Mouse (Mus musculus) layer of hippocampus, adult 18-20 months (tissue): ENCODE data around the gene Gm11034. TPM values are rescaled to one million over a fixed set of nuclear protein-coding genes. Genes with fewer than 3 reads are reported as not detected.
A peak's percentile ranks its signal among the peaks of the same experiment; 100 is the strongest.

ENCODE experiments used
- DNase-seq, 2 experiments: peaks; one replicate each; pipeline ENCODE4 v3.0.0; 2022; ENCODE audit warnings: low spot score in 2 of 2
- total RNA-seq, 2 experiments: library from RNA; stranded (reverse); gene quantifications; 2 replicates each; pipeline ENCODE4 v1.2.3; 2021

Gm11034 gene
- total RNA-seq, 2 experiments from 2014 or later, result not detected

GRCm38 (mm10) chr8:72211846-72212245 lies 1.6 kb downstream of the Gm11034 start:
- DNase-seq, result no peak

DNA sequence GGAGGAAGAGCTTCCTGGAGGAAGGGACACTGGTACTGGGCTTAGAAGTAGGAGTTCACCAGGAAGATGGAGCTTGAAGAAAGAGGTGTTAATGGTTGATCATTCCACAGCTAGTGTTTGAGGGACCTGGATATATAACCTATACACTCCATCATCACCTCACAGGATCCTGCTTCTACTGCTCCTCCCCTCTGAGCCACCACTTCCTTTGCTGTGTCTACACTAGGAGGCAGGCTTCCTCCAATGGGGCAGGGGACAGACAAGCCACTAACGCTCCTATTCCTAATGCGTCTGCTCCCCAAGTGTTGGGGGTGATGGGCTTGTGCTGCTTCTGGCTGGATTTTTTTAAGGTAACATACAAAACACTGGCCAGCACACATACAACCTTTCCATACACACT lies 2.7 kb downstream of the Gm11034 start:
- DNase-seq, result no peak

- no peak for DNase-seq
Observed at GRCm38 (mm10) chr8:72210222-72210621, 3.2 kb downstream of the Gm11034 start.

DNA sequence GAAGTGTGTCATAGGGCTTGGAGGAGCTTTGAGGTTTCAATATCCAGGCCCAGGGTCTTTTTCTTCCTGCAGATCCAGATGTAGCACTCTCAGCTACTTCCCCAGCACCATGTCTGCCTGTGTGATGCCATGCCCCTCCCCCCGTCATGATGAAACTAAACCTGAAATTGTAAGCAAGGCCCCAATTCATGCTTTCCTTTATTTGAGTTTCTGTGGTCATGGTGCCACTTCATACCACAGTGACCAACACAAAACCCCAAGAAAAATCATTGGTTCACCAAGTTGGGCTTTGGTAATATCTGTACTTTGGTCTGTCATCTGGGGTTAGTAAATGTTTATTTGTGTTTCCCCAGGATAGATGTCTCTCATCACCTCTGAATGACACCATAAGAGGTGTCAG lies 4.9 kb downstream of the Gm11034 start:
- DNase-seq, result no peak

- no peak for DNase-seq
Observed at GRCm38 (mm10) chr8:72197997-72198396, 15.4 kb downstream of the Gm11034 start.

DNA sequence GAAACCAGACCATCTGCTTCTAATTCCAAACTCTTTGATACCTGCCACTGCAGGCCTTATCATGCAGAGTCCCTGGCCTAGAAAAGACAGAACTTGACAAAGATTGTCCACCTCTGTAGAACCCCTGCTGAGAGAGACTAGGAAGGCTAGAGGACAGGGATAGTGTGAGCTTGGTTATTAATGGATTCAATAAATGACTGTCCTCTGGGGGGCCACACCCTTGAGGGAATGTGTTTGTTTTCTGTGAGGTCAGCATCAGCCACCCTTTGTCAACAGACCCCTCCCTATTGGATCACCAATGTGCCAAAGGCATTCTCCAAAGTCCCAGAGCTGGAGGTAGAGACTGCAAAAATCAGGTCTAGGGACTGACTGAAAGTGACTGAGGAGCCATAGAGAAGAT lies 21.4 kb downstream of the Gm11034 start:
- DNase-seq, result no peak

DNA sequence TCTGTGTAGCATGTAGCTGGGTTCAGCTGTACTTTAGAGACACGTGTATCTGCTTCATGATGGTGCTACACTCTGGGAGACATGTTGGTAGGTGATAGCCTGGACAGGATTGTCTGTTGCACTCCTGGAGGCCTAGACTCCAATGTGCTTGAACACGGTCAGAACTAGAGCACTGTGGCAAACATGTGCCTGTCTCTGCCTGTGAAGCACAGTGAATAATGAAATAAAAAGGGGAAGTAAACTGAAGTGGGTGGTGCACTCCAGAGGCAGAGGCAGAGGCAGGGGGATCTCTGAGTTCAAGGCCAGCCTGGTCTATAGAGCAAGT lies 23.3 kb downstream of the Gm11034 start:
- DNase-seq, result no peak

DNA sequence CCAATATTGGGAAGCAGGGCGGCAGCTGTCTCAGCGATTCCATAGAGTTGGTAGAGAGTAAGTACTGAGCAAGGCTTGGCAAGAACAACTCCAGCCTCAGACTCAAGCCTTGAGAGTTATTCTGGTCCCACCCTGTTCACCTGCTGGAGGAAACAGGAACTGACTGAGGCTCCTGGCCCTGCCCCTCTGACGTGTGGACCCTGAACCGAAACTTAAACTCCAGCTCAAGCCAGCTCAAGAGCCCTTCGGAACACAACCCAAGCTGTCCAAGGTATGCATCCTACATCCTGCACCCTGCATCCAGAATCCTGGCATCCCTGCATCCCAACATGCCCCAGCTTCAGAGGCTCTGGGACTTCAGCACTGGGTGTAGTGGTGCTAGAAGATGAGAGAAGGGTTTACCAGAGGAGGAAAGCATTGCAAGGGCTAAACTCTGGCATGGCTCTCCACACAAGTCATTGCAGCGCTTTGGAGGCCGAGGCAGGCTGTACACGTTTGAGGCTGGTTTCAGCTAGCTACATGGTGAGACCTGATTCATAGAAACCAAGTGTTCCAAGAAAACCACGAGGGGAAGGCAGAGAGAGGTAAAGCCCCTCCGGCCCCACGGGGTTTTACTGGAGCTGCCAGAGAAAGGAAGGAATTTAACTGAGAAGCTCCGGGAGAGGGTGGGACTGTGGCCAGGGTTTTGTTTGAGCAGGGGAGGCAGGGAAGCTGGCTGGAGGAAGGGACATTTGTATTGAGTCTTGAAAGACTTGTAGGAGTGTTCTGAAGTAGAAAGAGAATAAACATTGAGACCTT lies 23.8 kb downstream of the Gm11034 start, which contains the start of gene Hsh2d:
Gene Hsh2d, plus strand, starts transcription at position 222 of the 798 bp plus-strand sequence.
- no peak for DNase-seq

DNA sequence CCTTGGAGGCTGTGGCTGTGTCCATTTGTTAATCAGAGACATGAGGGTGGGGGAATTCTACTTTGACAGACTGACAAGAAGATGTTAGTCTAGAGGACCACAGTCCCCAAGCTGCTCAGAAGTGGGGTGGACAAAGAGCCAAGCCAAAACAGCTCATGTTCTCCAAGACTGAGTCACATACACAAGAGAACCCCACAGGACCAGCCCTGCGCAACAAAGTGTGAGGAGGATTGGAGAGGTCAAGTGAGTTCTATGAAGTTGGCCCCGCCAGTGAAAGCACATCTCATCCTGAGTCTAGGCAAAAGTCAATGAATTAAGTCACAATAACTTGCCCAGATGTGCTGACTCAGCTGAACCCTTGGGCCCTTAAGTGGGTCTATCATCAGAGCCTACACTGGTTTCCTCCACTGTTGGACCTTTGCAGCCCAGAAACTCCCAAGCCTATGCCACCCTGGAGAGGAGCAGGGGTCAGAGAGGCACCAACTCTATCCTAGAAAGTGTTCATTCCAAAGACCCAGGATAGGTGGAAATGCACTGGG lies 25.6 kb downstream of the Gm11034 start:
- DNase-seq, result no peak

GRCm38 (mm10) chr8:72183554-72184202 lies 29.8 kb downstream of the Gm11034 start:
- peak; percentile 33 to 58 for DNase-seq

DNA sequence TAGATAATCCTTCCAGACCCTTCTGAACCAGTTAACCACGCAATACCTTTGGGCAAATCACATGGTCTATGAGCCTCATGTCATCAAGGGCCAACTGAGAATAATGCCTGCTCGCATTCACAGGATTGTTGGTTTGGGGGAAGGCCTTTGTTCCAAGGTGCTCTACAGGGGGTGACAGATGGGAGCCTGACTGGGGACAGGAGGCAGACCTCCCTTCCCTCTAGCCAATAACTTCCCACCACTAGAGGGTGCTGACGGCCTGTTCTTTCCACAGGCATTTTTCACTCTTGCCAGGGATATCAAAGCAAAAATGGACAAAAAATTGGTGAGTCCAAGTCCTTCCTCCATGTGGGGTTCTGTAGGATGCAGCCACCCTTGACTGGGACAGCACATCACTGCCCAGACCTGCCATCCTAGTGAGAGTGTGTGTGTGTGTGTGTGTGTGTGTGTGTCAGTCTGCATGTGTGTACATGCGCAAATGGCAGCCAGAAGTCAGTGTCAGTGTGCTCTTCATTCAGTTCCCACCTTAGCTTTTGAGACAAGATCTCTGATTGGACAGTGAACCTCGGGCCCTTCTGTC lies 36.0 kb downstream of the Gm11034 start:
- DNase-seq, result peak; percentile 54 to 86

GRCm38 (mm10) chr8:72169681-72170249 lies 43.7 kb downstream of the Gm11034 start:
- no peak for DNase-seq

- no peak for DNase-seq
Observed at GRCm38 (mm10) chr8:72169098-72169668, 44.3 kb downstream of the Gm11034 start.

Other genes with a start within 250 kb of the Gm11034 start
- not detected for gene Cyp4f18, start 204.0 kb downstream of the Gm11034 start, total RNA-seq
- gene Olfr372, start 172.4 kb downstream of the Gm11034 start, total RNA-seq, result not detected
- not detected for gene Olfr373, start 130.5 kb downstream of the Gm11034 start, total RNA-seq
- gene Olfr374, start 106.6 kb downstream of the Gm11034 start, total RNA-seq, result not detected
- gene Tpm4, start 78.7 kb downstream of the Gm11034 start, total RNA-seq, result 10 to 100 TPM; 24.9 to 26.6 TPM
- 10 to 100 TPM; 39.8 to 41.4 TPM for gene Rab8a, start 52.4 kb downstream of the Gm11034 start, total RNA-seq
- gene Hsh2d, start 24.0 kb downstream of the Gm11034 start, total RNA-seq, result under 1 TPM in 1 of 2 experiments, not detected in 1; 0.25 TPM
- gene Cib3, start 799 bp downstream of the Gm11034 start, total RNA-seq, result under 1 TPM in 1 of 2 experiments, not detected in 1; 0.47 TPM
- 10 to 100 TPM; 64.2 to 70.1 TPM for gene Fam32a, start 6.1 kb upstream of the Gm11034 start, total RNA-seq
- 10 to 100 TPM; 84.2 to 87.4 TPM for gene Ap1m1, start 26.4 kb upstream of the Gm11034 start, total RNA-seq
- 1 to 10 TPM; 4.8 to 6.0 TPM for gene Gm10282, start 91.6 kb upstream of the Gm11034 start, total RNA-seq
- 10 to 100 TPM; 20.1 to 22.2 TPM for gene Klf2, start 105.4 kb upstream of the Gm11034 start, total RNA-seq
- gene Eps15l1, start 207.8 kb upstream of the Gm11034 start, total RNA-seq, result 10 to 100 TPM; 60.6 to 67.8 TPM
- 1 to 10 TPM in 1 of 2 experiments, under 1 TPM in 1; 0.84 to 1.5 TPM for gene Calr3, start 230.2 kb upstream of the Gm11034 start, total RNA-seq
- gene 1700030K09Rik, start 230.2 kb upstream of the Gm11034 start, total RNA-seq, result 10 to 100 TPM in 1 of 2 experiments, 1 to 10 TPM in 1; 9.7 to 10.1 TPM